Mouse (Mus musculus): ENCODE results near the gene Psmd12. TPM values are rescaled to one million over a fixed set of nuclear protein-coding genes. Genes with fewer than 3 reads are reported as not detected.

Gene Psmd12
- polyA plus RNA-seq (2012; ENCODE audit: insufficient read depth, insufficient read length, missing spikeins), result 60.8 and 65.4 TPM in 2 replicates

DNA sequence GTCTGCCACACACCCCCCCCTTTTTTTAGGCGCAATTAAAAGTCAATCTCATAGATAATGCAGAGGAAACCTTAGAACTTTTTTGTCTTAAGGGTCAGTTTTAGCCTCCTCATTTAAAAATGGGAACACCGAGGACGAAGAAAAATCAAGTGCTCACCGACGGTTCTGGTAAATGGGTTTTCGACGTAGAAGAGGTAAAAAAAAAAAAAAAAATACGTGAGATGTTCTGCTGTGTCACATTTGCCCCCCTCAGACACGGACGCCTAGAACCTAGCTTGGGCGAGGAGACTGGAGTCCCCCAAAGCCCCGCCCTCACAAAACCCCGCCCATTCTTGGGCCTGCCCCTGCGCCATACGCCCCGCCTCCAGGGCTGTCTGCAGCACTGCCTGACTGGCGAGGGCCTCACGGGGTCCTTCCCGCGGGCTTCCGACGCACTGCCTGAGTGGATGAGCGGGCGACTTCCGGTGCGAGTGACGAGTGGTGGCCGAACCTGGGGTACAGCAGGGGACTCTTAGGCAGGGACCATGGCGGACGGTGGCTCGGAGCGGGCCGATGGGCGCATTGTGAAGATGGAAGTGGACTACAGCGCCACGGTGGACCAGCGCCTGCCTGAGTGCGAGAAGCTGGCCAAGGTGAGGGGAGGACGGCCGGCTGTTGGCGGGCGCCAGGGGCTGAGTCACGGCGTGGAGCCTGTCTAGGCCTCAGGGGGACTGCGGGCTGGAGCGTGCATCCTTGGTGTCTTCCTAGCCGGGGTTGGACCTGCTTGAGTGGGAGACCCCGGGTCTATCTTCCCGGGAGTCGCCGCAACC is at the start of gene Psmd12:
TSS of gene Psmd12 (plus strand) at position 432 of the 809 bp plus-strand sequence.
- TF ChIP-seq POLR2A (IDR thresholded peaks at IDR 0.05; ENCODE audit: borderline replicate concordance, low read depth, low read length) (no peak), CTCF (IDR thresholded peaks at IDR 0.05; ENCODE audit: low read depth, low read length) (no peak)

DNA sequence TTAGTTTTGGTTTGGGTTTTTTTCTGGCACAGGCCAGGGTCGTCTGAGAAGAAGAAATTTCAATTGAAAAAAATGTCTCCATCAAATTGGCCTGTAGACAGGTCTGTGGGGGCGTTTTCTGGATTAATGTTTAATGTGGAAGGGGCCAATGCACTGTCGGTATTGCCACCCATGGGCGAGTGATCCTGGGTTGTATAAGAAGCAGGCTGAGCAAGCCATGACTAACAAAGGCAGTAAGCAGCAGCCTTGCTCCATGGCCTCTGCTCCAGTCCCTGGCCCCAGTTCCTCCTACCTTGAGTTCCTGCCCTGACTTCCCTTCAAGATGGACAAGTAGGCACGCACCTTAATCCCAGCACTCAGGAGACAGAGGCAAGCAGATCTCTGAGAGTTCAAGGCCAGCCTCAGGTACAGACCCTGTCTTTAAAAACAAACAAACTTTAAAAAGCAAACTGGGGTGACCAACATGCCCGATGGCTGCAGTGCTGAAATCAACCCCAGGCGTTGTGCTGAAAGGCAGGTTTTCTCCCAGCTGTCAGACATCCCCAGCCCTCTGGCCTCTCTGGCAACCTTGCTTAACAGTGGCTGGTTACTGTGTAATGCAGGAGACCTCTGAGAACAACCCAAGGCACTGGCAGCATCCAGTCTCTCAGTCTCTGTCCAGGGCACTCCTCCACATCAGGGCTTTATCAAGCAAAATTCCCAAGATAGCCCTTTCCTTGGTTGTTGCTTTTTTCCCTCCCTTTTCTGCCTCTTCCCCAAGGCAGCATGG is 47.9 kb upstream of the Psmd12 start:
- Histone ChIP-seq H3K4me3 (ENCODE audit: insufficient read depth, low read length) (no peak overlapping the region), H3K27ac (ENCODE audit: insufficient read depth, low read depth, low read length) (no peak overlapping the region), H3K4me1 (ENCODE audit: control insufficient read depth, insufficient read depth, low read length) (peaks cover 4% of the 10 kb centered on the region)
- TF ChIP-seq POLR2A (IDR thresholded peaks at IDR 0.05; ENCODE audit: borderline replicate concordance, low read depth, low read length), result no peak
- TF ChIP-seq CTCF (IDR thresholded peaks at IDR 0.05; ENCODE audit: low read depth, low read length), result no peak

More for the DNA sequence above, at the start of gene Psmd12:
- Histone ChIP-seq H3K4me1 (ENCODE audit: control insufficient read depth, insufficient read depth, low read length) (peaks cover 24% of the 10 kb centered on the region), H3K27ac (ENCODE audit: insufficient read depth, low read depth, low read length) (peak within 1 kb of the TSS; percentile 68), H3K4me3 (ENCODE audit: insufficient read depth, low read length) (peak within 1 kb of the TSS; percentile 88)

DNA sequence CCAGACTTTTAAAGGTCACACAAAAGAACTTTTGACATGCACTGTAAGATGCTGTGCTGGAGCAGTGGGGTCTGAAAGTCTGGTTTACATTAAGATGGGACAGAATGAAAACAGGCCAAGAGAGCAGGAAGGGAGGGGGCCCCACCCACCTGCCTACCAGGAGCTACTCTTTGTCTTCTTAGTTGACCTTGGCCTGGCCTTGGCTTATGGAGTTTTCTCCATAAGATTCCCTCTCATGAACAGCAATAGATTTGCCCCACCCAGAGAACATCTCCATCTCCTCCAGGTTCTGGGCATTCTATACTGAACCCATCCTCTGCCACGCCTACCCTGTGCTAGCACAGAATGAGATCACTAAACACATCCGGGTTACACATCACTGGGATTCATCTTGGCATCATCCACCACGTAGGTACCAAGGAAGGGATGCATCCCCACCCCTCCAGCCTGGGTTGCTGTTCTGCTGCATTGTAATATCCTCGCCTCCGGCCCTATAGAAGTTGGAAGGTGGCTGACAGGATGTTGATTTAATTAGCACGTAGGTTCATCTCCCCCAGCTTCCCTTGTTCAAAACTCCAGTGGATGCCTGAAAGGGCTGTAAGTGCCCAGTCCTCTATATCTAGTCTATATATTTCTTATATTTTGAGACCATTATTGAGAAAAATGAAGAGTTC is 43.4 kb upstream of the Psmd12 start:
- Histone ChIP-seq H3K27ac (ENCODE audit: insufficient read depth, low read depth, low read length) (no peak overlapping the region), H3K4me1 (ENCODE audit: control insufficient read depth, insufficient read depth, low read length) (no peaks in the 10 kb centered on the region), H3K4me3 (ENCODE audit: insufficient read depth, low read length) (no peak overlapping the region)
- TF ChIP-seq POLR2A (IDR thresholded peaks at IDR 0.05; ENCODE audit: borderline replicate concordance, low read depth, low read length) (no peak), CTCF (IDR thresholded peaks at IDR 0.05; ENCODE audit: low read depth, low read length) (no peak)

DNA sequence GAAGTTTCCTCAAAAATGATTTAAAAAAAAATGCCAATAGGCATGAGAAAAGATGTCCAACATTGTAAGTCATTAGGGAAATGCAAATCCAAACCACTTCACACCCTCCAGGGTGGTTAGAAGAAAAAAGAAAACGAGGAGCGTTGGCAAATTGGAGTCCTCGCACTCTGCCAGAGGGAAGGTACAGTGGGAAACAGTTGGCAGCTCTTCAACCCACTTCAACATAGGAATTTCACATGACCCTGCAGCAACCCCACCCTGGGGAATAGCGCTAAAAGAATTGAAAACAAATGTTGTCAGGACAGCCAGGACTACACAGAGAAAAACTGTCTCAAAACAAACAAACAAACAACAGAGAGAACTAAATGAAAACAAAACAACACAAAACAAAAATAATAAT is 41.6 kb upstream of the Psmd12 start:
- Histone ChIP-seq H3K4me1 (ENCODE audit: control insufficient read depth, insufficient read depth, low read length) (peaks cover 10% of the 10 kb centered on the region), H3K4me3 (ENCODE audit: insufficient read depth, low read length) (no peak overlapping the region), H3K27ac (ENCODE audit: insufficient read depth, low read depth, low read length) (no peak overlapping the region)
- no peak for TF ChIP-seq CTCF (IDR thresholded peaks at IDR 0.05; ENCODE audit: low read depth, low read length)
- no peak for TF ChIP-seq POLR2A (IDR thresholded peaks at IDR 0.05; ENCODE audit: borderline replicate concordance, low read depth, low read length)

GRCm38 (mm10) chr11:107438140-107438539 is 41.1 kb upstream of the Psmd12 start:
- TF ChIP-seq POLR2A (IDR thresholded peaks at IDR 0.05; ENCODE audit: borderline replicate concordance, low read depth, low read length), result no peak
- no peak for TF ChIP-seq CTCF (IDR thresholded peaks at IDR 0.05; ENCODE audit: low read depth, low read length)

GRCm38 (mm10) chr11:107441050-107441449 is 38.2 kb upstream of the Psmd12 start:
- peaks cover 20% of the 10 kb centered on the region for H3K4me1 ChIP-seq (ENCODE audit: control insufficient read depth, insufficient read depth, low read length)
- no peak overlapping the region for H3K27ac ChIP-seq (ENCODE audit: insufficient read depth, low read depth, low read length)
- no peak overlapping the region for H3K4me3 ChIP-seq (ENCODE audit: insufficient read depth, low read length)
- TF ChIP-seq CTCF (IDR thresholded peaks at IDR 0.05; ENCODE audit: low read depth, low read length), result no peak
- TF ChIP-seq POLR2A (IDR thresholded peaks at IDR 0.05; ENCODE audit: borderline replicate concordance, low read depth, low read length), result no peak

More at GRCm38 (mm10) chr11:107438140-107438539, 41.1 kb upstream of the Psmd12 start:
- H3K4me3 ChIP-seq (ENCODE audit: insufficient read depth, low read length), result no peak overlapping the region
- no peak overlapping the region for H3K27ac ChIP-seq (ENCODE audit: insufficient read depth, low read depth, low read length)
- peaks cover 10% of the 10 kb centered on the region for H3K4me1 ChIP-seq (ENCODE audit: control insufficient read depth, insufficient read depth, low read length)

GRCm38 (mm10) chr11:107443121-107444095 is 35.9 kb upstream of the Psmd12 start:
- no peak overlapping the region for H3K27ac ChIP-seq (ENCODE audit: insufficient read depth, low read depth, low read length)
- H3K4me3 ChIP-seq (ENCODE audit: insufficient read depth, low read length), result no peak overlapping the region
- no peak for TF ChIP-seq POLR2A (IDR thresholded peaks at IDR 0.05; ENCODE audit: borderline replicate concordance, low read depth, low read length)
- no peak for TF ChIP-seq CTCF (IDR thresholded peaks at IDR 0.05; ENCODE audit: low read depth, low read length)
- peaks cover 34% of the 10 kb centered on the region for H3K4me1 ChIP-seq (ENCODE audit: control insufficient read depth, insufficient read depth, low read length)

DNA sequence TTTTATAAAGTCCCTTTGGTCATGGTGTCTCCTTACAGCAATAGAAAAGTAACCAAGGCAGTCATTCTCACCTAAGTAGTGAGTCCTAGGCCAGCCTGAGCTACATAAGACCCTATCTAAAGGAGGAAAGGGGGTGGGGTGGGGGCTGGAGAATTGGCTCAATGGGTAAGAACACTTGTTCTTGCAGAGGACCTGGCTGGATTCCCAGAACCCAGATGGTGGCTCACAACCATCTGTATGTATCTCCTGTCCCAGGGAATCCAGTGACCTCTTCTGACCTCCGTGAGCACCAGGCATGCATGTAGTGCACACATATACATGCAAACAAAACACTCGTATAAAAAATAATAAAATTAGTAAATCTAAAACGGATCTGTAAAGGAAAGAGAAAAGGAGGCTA is 33.6 kb upstream of the Psmd12 start:
- Histone ChIP-seq H3K27ac (ENCODE audit: insufficient read depth, low read depth, low read length) (no peak overlapping the region), H3K4me1 (ENCODE audit: control insufficient read depth, insufficient read depth, low read length) (peaks cover 38% of the 10 kb centered on the region), H3K4me3 (ENCODE audit: insufficient read depth, low read length) (no peak overlapping the region)
- no peak for TF ChIP-seq CTCF (IDR thresholded peaks at IDR 0.05; ENCODE audit: low read depth, low read length)
- no peak for TF ChIP-seq POLR2A (IDR thresholded peaks at IDR 0.05; ENCODE audit: borderline replicate concordance, low read depth, low read length)

Measured in bone marrow macrophage, adult 2 months (primary cell).